Mouse (Mus musculus) adrenal gland (tissue): ENCODE measurements around the gene H2afv.

Experiments used
- intact Hi-C: fragments of 180-260 bp; cut with DNase I; formaldehyde crosslinking; loops from one replicate; pipeline ENCODE4 v1.15.1; 2025
- long read RNA-seq, 2 experiments: library from polyadenylated mRNA; unstranded; transcript quantifications; one replicate each; pipeline ENCODE4 v2.0.0; 2020; ENCODE audit warnings: borderline replicate concordance in 1 of 2; ENCODE audit not compliant: insufficient replicate concordance in 1 of 2

Gene H2afv
- long read RNA-seq, experiment 1, transcript H2afv-202 (5 exons, 1,633 nt), result major isoform, 95 of 110 reads
- long read RNA-seq, experiment 1, partial matches to known transcripts, result 3 of 110 reads
- long read RNA-seq, experiment 1, other reads (novel, unspliced or antisense), result 9 of 110 reads
- long read RNA-seq, experiment 2, transcript H2afv-202 (5 exons, 1,633 nt), result major isoform, 147 of 173 reads
- long read RNA-seq, experiment 2, transcript H2afv-201 (4 exons, 519 nt), result minor isoform, 6 of 173 reads
- long read RNA-seq, experiment 2, partial matches to known transcripts, result 4 of 173 reads
- long read RNA-seq, experiment 2, other reads (novel, unspliced or antisense), result 16 of 173 reads

DNA sequence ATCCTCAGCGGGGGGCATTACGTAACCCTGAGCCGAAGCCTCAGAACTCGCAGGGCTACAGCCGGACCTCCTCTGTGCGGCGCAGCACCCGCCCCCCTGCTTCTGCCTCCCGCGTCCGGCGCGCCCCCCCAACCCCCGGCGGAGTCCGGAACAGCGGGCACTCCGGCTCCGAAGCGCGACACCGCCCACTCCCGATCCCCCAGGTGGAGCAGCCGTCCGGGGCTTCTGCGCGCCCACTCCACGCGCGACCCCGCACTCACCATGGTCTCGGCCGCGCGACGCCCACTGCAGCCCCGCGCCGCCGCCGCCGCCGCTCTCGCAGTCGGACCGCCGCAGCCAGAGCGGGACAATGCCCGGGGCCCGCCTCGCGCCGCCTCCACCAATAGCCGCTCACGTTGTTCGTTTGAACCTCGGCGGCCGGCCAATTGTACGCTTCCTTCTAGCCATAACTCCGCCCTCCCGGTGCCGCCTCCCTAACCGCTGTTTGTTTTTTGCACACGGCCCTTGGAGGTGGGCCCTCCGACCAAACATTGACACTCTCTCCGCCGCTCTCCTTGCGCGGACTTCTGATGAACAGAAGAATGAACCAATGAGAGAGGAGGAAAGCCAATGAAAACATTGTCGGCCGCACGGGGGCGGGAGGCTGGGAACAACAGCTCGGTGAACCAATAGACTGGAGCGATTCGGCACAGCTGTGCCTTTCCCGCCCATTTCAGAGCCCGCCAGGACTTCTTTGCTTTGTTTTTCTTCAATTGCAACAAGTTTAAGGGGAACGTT lies at the start of gene H2afv:
TSS of gene H2afv (minus strand) at position 367 of the 777 bp plus-strand sequence.
- intact Hi-C loops, result loop anchor here (5.0 kb wide), 1 partner anchor 33 kb away; the partner anchor contains the start of gene Purb

GRCm38 (mm10) chr11:6489691-6490503 lies 45.7 kb upstream of the H2afv start:
- intact Hi-C loops, result no loop called here

DNA sequence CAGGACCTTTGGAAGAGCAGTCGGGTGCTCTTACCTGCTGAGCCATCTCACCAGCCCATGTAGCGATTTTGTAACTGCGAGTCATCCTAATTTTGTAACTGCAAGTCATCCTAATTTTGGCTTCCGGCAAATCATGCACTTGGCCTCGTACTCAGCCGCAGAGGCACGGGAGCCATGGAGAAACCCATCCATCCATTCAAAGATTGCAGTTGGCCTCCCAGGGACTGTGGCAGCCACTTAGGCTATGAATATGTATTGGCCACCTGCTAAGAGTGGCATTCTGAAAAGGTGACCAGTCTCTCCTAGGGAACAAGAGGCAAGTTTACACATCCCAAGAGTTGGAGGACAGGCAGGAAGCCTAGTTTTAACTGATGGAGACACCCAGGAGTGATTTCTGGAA lies 45.0 kb upstream of the H2afv start:
- intact Hi-C loops, result no loop called here

GRCm38 (mm10) chr11:6488041-6488684 lies 43.9 kb upstream of the H2afv start:
- intact Hi-C loops, result no loop called here

GRCm38 (mm10) chr11:6487496-6487895 lies 43.3 kb upstream of the H2afv start:
- intact Hi-C loops, result no loop called here

DNA sequence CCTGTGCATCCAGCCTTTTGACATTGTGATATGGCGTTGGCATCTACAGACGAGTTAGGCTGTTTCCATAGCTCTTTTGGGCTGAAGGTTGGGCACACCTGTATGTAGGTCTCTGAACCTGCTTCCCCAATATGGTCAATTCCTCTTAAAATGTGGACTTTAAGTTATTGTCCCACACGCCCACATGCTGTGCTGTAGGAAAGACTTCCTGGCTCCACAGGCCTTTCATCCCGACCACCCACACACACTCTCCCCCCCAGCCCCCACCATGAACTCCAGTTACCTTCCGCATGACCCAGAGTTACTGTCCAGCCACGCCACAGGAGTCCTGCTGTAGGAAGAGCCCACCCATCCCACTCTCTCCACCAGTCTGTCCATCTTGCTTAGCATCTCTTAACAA lies 42.7 kb upstream of the H2afv start:
- intact Hi-C loops, result no loop called here

- intact Hi-C loops, result no loop called here
These were observed 40.2 kb upstream of the H2afv start for GRCm38 (mm10) chr11:6484244-6484959.

DNA sequence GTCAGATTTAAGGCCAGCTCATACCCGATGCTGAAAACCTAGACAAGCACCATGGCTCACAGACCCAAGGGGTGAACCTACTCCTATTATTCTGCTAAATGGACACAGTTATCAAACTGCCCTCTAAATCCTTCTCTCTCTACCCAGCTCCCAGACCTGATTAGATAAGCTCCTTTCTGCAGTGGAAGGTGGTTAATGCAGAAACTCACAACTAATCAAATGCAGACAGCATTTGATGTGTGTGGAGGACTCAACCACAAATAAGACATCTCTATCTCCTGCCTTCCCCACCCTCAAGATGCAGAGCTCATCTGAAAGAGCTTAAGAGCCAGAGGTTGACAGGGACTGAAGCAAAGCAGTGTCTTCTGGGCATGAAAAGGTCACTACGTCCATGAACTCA lies 38.9 kb upstream of the H2afv start:
- intact Hi-C loops, result no loop called here

DNA sequence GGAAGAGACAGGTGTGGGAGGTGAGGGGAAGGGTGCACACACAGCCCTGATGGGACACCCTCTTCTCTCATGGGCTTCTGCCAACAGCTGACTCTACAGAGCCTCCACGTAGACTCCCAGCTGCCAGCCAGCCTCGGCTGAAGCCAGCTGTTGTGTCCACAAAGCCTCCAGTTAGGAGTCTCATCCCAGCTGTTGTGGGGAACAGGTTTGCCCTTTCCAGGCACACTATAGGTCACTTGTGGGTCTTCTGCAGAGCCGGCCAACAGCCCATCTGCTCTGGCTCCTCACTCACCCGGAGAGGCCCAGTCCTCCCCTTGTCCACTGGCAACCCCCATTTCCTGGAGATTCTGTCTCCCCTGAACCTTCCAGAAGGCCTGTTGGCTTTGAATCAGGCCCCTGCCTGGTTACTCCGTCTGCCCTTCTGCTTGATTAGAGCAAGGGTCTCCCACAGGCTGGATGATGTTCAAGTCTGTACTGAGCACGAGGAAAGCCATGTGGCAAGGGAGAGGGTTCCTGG lies 37.5 kb upstream of the H2afv start:
- intact Hi-C loops, result no loop called here

DNA sequence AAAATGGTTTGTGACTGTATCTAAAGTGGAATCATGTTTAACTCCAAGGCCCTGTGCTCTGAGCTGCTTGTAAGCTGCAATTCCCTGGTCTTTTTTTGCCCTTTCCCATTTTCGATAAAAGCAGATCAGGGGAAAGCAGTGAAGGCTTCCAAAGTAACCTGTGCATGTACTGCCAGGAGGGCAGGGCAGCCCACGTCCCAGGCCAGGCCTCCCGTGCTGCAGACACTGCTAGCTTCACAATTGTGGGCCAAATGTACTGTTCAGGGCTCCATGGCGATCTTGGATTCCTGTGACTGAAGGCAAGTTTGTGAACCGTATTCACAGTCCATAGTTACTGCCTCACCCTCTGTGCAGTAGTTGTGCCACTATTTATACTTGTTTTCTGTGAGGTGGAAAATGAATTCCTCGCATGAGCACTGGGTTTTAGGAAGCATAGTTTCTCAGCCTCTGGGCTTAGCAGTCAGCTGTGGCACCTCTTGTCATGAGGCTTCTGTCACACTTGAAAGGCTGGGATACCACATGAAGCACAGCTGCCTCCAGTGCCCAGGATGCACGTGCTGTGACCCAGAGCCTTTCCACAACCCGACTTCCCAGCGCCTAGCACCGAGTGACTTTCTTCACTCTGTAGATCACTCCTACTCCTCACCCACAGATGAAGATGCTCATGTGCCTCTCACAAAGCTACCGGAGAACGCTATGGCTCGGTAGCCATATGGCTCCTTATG lies 36.6 kb upstream of the H2afv start:
- intact Hi-C loops, result no loop called here

- intact Hi-C loops, result no loop called here
These were observed 35.9 kb upstream of the H2afv start for GRCm38 (mm10) chr11:6480191-6480590.

GRCm38 (mm10) chr11:6479231-6479630 lies 35.0 kb upstream of the H2afv start:
- intact Hi-C loops, result loop anchor here (5.0 kb wide), 1 partner anchor 37 kb away; the partner anchor contains the start of gene H2afv

- intact Hi-C loops, result loop anchor here (5.0 kb wide), 1 partner anchor 35 kb away; the partner anchor contains the start of gene H2afv
These were observed 33.1 kb upstream of the H2afv start for GRCm38 (mm10) chr11:6477350-6477749.

GRCm38 (mm10) chr11:6476876-6477275 lies 32.6 kb upstream of the H2afv start:
- intact Hi-C loops, result loop anchor here (5.0 kb wide), 1 partner anchor 35 kb away; the partner anchor contains the start of gene H2afv

GRCm38 (mm10) chr11:6475867-6476484 lies 31.7 kb upstream of the H2afv start, which contains the start of gene Purb:
Purb (minus strand) TSS chr11:6475917.
- intact Hi-C loops, result loop anchor here (5.0 kb wide), 1 partner anchor 34 kb away; the partner anchor contains the start of gene H2afv

- intact Hi-C loops, result loop anchor here (5.0 kb wide), 2 partner anchors 33 to 52 kb away; partner anchors contain the start of gene H2afv
These were observed 30.9 kb upstream of the H2afv start for GRCm38 (mm10) chr11:6474874-6475731.

DNA sequence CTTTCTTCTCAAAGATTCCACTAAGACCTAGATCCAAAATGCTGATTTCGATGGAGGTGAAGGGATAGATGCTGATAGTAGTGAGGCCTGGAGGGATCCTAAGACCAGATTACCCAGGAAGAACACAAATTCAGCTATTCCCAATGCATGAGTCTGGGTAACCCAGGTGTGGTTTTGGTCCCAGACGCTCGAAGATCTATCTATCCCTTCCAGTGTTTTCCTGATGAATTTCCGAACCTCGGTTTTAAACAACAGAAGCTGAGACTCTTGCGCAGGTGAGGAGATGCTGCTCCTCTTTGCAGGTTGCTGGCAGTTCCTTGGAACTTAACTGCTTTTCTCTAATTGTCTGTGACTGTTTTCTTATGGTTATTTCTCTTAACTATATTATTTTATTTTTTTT lies 30.1 kb upstream of the H2afv start:
- intact Hi-C loops, result loop anchor here (5.0 kb wide), 1 partner anchor 53 kb away; no protein-coding TSS in a partner anchor
